Mouse (Mus musculus) small intestine, adult 2 months (tissue): ENCODE data around the gene Marco.

Experiments
- CTCF ChIP-seq: fragments of 200-500 bp; IDR thresholded peaks from 2 replicates; pipeline ENCODE4 v1.5.1; 2012; ENCODE audit warnings: low read depth, mild to moderate bottlenecking, control low read depth, inconsistent platforms, low read length, moderate library complexity, mixed read lengths; ENCODE audit not compliant: insufficient replicate concordance, insufficient read length; ENCODE audit errors: extremely low read depth
- POLR2A ChIP-seq: fragments of 200-500 bp; IDR thresholded peaks from 2 replicates; pipeline ENCODE4 v1.6.1; 2012; ENCODE audit warnings: low read depth, mild to moderate bottlenecking, control low read depth, inconsistent platforms, low read length, moderate library complexity

DNA sequence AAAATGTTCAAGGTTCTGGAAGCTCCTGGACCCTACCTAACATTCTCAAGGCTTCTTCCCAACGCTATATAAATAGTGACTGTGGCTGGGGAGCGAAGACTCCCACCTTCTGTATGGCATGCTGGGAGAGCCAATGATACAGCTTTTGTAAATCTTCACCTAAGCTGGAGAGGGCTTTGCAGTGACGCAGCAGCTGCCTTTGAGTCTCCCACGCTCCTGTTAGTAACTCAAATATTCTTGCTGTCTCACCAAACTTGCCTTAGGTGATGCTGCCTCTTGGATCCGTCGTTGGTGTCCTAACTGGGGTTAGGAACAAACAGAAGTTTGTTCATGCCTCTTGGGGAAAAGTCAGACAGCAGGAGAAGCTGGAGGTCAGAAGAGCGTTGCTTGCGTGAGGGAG is 79.2 kb downstream of the Marco start:
- TF ChIP-seq CTCF: no peak
- no peak for TF ChIP-seq POLR2A
